Comparison of ENCODE assay signal across 21 mouse cellular contexts in the genomic region with DNA sequence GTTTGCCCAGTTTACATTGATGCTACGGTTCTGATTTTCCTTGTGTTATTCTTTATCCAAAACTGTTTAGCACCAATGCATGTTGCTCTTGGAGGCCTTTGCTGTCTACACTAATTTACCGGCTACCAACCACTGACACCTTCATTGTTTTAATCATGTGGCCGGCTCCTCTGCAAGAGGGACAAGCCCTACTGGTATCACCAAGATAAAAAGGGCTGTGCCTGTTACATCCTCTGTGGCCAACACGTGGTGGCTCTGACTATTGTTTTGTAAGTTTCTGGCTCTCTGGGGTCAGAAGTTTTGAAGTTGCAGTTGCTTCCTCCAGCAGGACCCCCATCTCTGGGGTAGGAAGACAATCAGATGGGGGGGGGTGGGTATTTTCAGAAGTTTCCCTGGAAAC.
"Had no signal": no experiment of that assay in that cellular context is flagged by ENCODE, and none has a peak within 500 bp of the region (broad histone marks: within the 10 kb centered on the region; RNA-seq: fewer than 3 reads in every experiment).

No protein-coding gene starts in this region.

- H3K9me3 ChIP-seq: heart, embryonic 12.5 days; intestine, embryonic 15.5 days; limb, embryonic 10.5 days; limb, embryonic 12.5 days had no signal

- H3K27ac ChIP-seq: heart, adult 2 months; hindbrain, embryonic 12.5 days; hindbrain, embryonic 14.5 days; intestine, embryonic 15.5 days; layer of hippocampus, adult 2 months; left cerebral cortex, adult 2 months; limb, embryonic 10.5 days; limb, embryonic 12.5 days had no signal

- H3K4me2 ChIP-seq: heart, embryonic 12.5 days; hindbrain, embryonic 12.5 days; hindbrain, embryonic 14.5 days; intestine, embryonic 15.5 days; limb, embryonic 12.5 days had no signal

- H3K4me3 ChIP-seq: heart, adult 2 months; heart, embryonic 12.5 days; hindbrain, embryonic 12.5 days; intestine, embryonic 15.5 days; layer of hippocampus, adult 2 months; left cerebral cortex, adult 2 months; limb, embryonic 10.5 days; limb, embryonic 12.5 days had no signal

- H3K27me3 ChIP-seq: heart, embryonic 12.5 days; hindbrain, embryonic 12.5 days; intestine, embryonic 15.5 days; limb, embryonic 12.5 days had no signal

- DNase-seq: forebrain, postnatal 0 days; gastrocnemius, postnatal 14 days; gastrocnemius, postnatal 36 days; heart, adult 2 months; heart, postnatal 10 days; heart, postnatal 36 days; kidney, adult 18-20 months; kidney, adult 8-10 months; kidney, postnatal 25 days; kidney, postnatal 4 days had no signal

- ATAC-seq: forebrain, postnatal 0 days; hindbrain, embryonic 16.5 days; inflammation-experienced regulatory T-cells, adult 6 months; intestine, embryonic 15.5 days; intestine, postnatal 0 days had no signal

- H3K9ac ChIP-seq: forebrain, postnatal 0 days; heart, embryonic 12.5 days; hindbrain, embryonic 12.5 days; hindbrain, embryonic 14.5 days; intestine, embryonic 15.5 days; limb, embryonic 12.5 days had no signal

- H3K36me3 ChIP-seq: heart, embryonic 12.5 days; hindbrain, embryonic 12.5 days; intestine, embryonic 15.5 days; limb, embryonic 10.5 days; limb, embryonic 12.5 days had no signal

- H3K4me1 ChIP-seq: heart, embryonic 12.5 days; hindbrain, embryonic 12.5 days; intestine, embryonic 15.5 days; limb, embryonic 10.5 days had no signal
